Mouse (Mus musculus): Measurements from ENCODE around the gene Gm9758.
"Not testable (repeated sequence)": the region's sequence is repeated elsewhere in the genome, so short reads cannot be mapped to it uniquely, and the experiment has no call there.

Gm9758 gene

GRCm38 (mm10) chr5:14914799-14915198, at the start of gene Gm9758:
TSS of gene Gm9758 (minus strand) at chr5:14914899.
- not testable (repeated sequence) for DNase-seq

GRCm38 (mm10) chr5:14963821-14964220, 49.1 kb upstream of the Gm9758 start:
- not testable (repeated sequence) for DNase-seq

GRCm38 (mm10) chr5:14961502-14961901, 46.8 kb upstream of the Gm9758 start:
- DNase-seq, result not testable (repeated sequence)

GRCm38 (mm10) chr5:14955928-14956706, 41.4 kb upstream of the Gm9758 start:
- DNase-seq, result not testable (repeated sequence)

- not testable (repeated sequence) for DNase-seq
Measured at GRCm38 (mm10) chr5:14953587-14953986, 38.9 kb upstream of the Gm9758 start.

- DNase-seq, result not testable (repeated sequence)
Measured at GRCm38 (mm10) chr5:14952749-14953148, 38.0 kb upstream of the Gm9758 start.

GRCm38 (mm10) chr5:14951822-14952221, 37.1 kb upstream of the Gm9758 start:
- not testable (repeated sequence) for DNase-seq

- DNase-seq, result not testable (repeated sequence)
Measured at GRCm38 (mm10) chr5:14947482-14948198, 32.9 kb upstream of the Gm9758 start.

GRCm38 (mm10) chr5:14945524-14945923, 30.8 kb upstream of the Gm9758 start:
- DNase-seq, result not testable (repeated sequence)

GRCm38 (mm10) chr5:14941043-14941442, 26.3 kb upstream of the Gm9758 start:
- not testable (repeated sequence) for DNase-seq

GRCm38 (mm10) chr5:14938329-14938728, 23.6 kb upstream of the Gm9758 start, which contains the start of gene Speer4e:
TSS of gene Speer4e (minus strand) at chr5:14938429.
- DNase-seq, result not testable (repeated sequence)

- DNase-seq, result not testable (repeated sequence)
Measured at GRCm38 (mm10) chr5:14933721-14934120, 19.0 kb upstream of the Gm9758 start.

GRCm38 (mm10) chr5:14927047-14927446, 12.3 kb upstream of the Gm9758 start:
- DNase-seq, result not testable (repeated sequence)

GRCm38 (mm10) chr5:14914361-14914760, 338 bp downstream of the Gm9758 start:
- DNase-seq, result not testable (repeated sequence)

GRCm38 (mm10) chr5:14903539-14903938, 11.2 kb downstream of the Gm9758 start:
- DNase-seq, result not testable (repeated sequence)

GRCm38 (mm10) chr5:14892242-14892641, 22.5 kb downstream of the Gm9758 start:
- no peak for DNase-seq

GRCm38 (mm10) chr5:14885291-14885690, 29.4 kb downstream of the Gm9758 start:
- not testable (repeated sequence) for DNase-seq
